Mouse (Mus musculus) embryonic facial prominence, embryonic 11.5 days (tissue): ENCODE data around the gene Lgi2. TPM values are rescaled to one million over a fixed set of nuclear protein-coding genes. Genes with fewer than 3 reads are reported as not detected.
A peak's percentile ranks its signal among the peaks of the same experiment; 100 is the strongest.

Experiments used
- ATAC-seq: fragments of 200-750 bp; cut with Nextera tagmentation; replicated peaks from 2 replicates; pipeline ENCODE4 v1.8.0; 2017; ENCODE audit warnings: low read depth; ENCODE audit not compliant: insufficient number of reproducible peaks, low FRiP score, low TSS enrichment
- DNase-seq: peaks from one replicate; pipeline ENCODE4 v3.0.0-alpha.2; 2015; ENCODE audit warnings: low spot score
- H3K27ac ChIP-seq: fragments of 300-500 bp; sonication (generic); replicated peaks from 2 replicates; pipeline ENCODE4 v1.5.1; 2014; ENCODE audit warnings: mild to moderate bottlenecking, low read depth, low read length, control low read depth
- H3K27me3 ChIP-seq: fragments of 300-500 bp; sonication (generic); 2 replicates; pipeline ENCODE4 v1.6.1; 2014; ENCODE audit warnings: mild to moderate bottlenecking, low read length, moderate library complexity, mixed read lengths; ENCODE audit not compliant: control insufficient read depth, insufficient read depth
- H3K36me3 ChIP-seq: fragments of 300-500 bp; sonication (generic); replicated peaks from 2 replicates; pipeline ENCODE4 v1.6.1; 2014; ENCODE audit warnings: low read depth, mild to moderate bottlenecking, low read length, moderate library complexity, mixed read lengths; ENCODE audit not compliant: control insufficient read depth, insufficient read depth
- H3K4me1 ChIP-seq: fragments of 300-500 bp; sonication (generic); 2 replicates; pipeline ENCODE4 v1.6.1; 2014; ENCODE audit warnings: low read length, mixed read lengths; ENCODE audit not compliant: control insufficient read depth, insufficient read depth
- H3K4me2 ChIP-seq: fragments of 300-500 bp; sonication (generic); 2 replicates; pipeline ENCODE4 v1.6.1; 2014; ENCODE audit warnings: low read depth, mild to moderate bottlenecking, control low read depth, low read length, moderate library complexity
- H3K4me3 ChIP-seq: fragments of 300-500 bp; sonication (generic); 2 replicates; pipeline ENCODE4 v1.5.1; 2014; ENCODE audit warnings: low read depth, low read length, control low read depth
- H3K9ac ChIP-seq: fragments of 300-500 bp; sonication (generic); replicated peaks from 2 replicates; pipeline ENCODE4 v1.6.1; 2014; ENCODE audit warnings: mild to moderate bottlenecking, control low read depth, low read length
- H3K9me3 ChIP-seq: fragments of 300-500 bp; sonication (generic); replicated peaks from 2 replicates; pipeline ENCODE4 v1.6.1; 2016; ENCODE audit warnings: mild to moderate bottlenecking, low read length, inconsistent platforms, mixed read lengths; ENCODE audit not compliant: control insufficient read depth
- WGBS: fragments of 180-500 bp; shearing (Covaris S2); extraction: QIAGEN DNeasy Blood & Tissue Kit; methylation state at CpG from one replicate; pipeline ENCODE4 v1.1.7; 2014; 5-methylcytosine and 5-hydroxymethylcytosine counted together
- polyA plus RNA-seq: library from polyadenylated mRNA; unstranded; fragments of >200 nt; fragmentation: Nextera tagmentation; extraction: Ambion mirVana; gene quantifications from 2 replicates; pipeline ENCODE4 v1.2.1, GENCODE M21; 2014

Lgi2 gene
- polyA plus RNA-seq, result 1.8 and 1.9 TPM in 2 replicates

GRCm38 (mm10) chr5:52565813-52566531 is at the start of gene Lgi2:
Gene Lgi2, minus strand, starts transcription at chr5:52566462.
- peak within 1 kb of the TSS; percentile 97 for H3K4me2 ChIP-seq
- H3K9me3 ChIP-seq, result no peaks in the 10 kb centered on the region; the same call in 1 of the 2 replicates
- ATAC-seq (peak; percentile 71), DNase-seq (peak; percentile 61)
- peak within 1 kb of the TSS; percentile 65 for H3K9ac ChIP-seq
- no peaks in the 10 kb centered on the region for H3K36me3 ChIP-seq
- peak within 1 kb of the TSS; percentile 62 for H3K4me3 ChIP-seq
- no peaks in the 10 kb centered on the region; the same call in 1 of the 2 replicates for H3K27me3 ChIP-seq
- under 1% methylated on average over 46 of the region's 83 CpGs for WGBS
- H3K27ac ChIP-seq, result no peak within 1 kb of the TSS
- no peaks in the 10 kb centered on the region for H3K4me1 ChIP-seq

GRCm38 (mm10) chr5:52615421-52615820 is 49.2 kb upstream of the Lgi2 start:
- H3K4me2 ChIP-seq, result no peak overlapping the region
- H3K9me3 ChIP-seq, result no peaks in the 10 kb centered on the region
- H3K4me3 ChIP-seq, result no peak overlapping the region
- no peak overlapping the region for H3K9ac ChIP-seq
- DNase-seq (no peak), ATAC-seq (no peak)
- no peaks in the 10 kb centered on the region for H3K27me3 ChIP-seq
- no peaks in the 10 kb centered on the region for H3K4me1 ChIP-seq
- H3K36me3 ChIP-seq, result no peaks in the 10 kb centered on the region
- no peak overlapping the region for H3K27ac ChIP-seq
- 66% methylated on average over 9 of the region's 9 CpGs for WGBS

GRCm38 (mm10) chr5:52614686-52615085 is 48.4 kb upstream of the Lgi2 start:
- DNase-seq (no peak), ATAC-seq (no peak)
- 78% methylated on average over 4 of the region's 4 CpGs for WGBS
- no peak overlapping the region for H3K4me2 ChIP-seq
- no peaks in the 10 kb centered on the region for H3K4me1 ChIP-seq
- no peaks in the 10 kb centered on the region for H3K27me3 ChIP-seq
- no peaks in the 10 kb centered on the region for H3K9me3 ChIP-seq
- no peak overlapping the region for H3K4me3 ChIP-seq
- no peak overlapping the region for H3K27ac ChIP-seq
- H3K9ac ChIP-seq, result no peak overlapping the region
- H3K36me3 ChIP-seq, result no peaks in the 10 kb centered on the region

GRCm38 (mm10) chr5:52612776-52613175 is 46.5 kb upstream of the Lgi2 start:
- ATAC-seq (no peak), DNase-seq (no peak)
- Histone ChIP-seq H3K4me3 (no peak overlapping the region), H3K27me3 (no peaks in the 10 kb centered on the region), H3K9ac (no peak overlapping the region), H3K4me2 (no peak overlapping the region), H3K27ac (no peak overlapping the region), H3K9me3 (no peaks in the 10 kb centered on the region), H3K36me3 (no peaks in the 10 kb centered on the region), H3K4me1 (no peaks in the 10 kb centered on the region)
- 88% methylated on average over 8 of the region's 8 CpGs for WGBS

GRCm38 (mm10) chr5:52611315-52611895 is 45.1 kb upstream of the Lgi2 start:
- no peaks in the 10 kb centered on the region for H3K4me1 ChIP-seq
- WGBS, result 78% methylated on average over 10 of the region's 10 CpGs
- no peaks in the 10 kb centered on the region for H3K36me3 ChIP-seq
- no peaks in the 10 kb centered on the region for H3K9me3 ChIP-seq
- no peaks in the 10 kb centered on the region; the same call in 1 of the 2 replicates for H3K27me3 ChIP-seq
- no peak overlapping the region for H3K9ac ChIP-seq
- ATAC-seq (no peak), DNase-seq (no peak)
- no peak overlapping the region for H3K4me2 ChIP-seq
- H3K27ac ChIP-seq, result no peak overlapping the region
- H3K4me3 ChIP-seq, result no peak overlapping the region

GRCm38 (mm10) chr5:52610306-52610705 is 44.0 kb upstream of the Lgi2 start:
- WGBS, result 58% methylated on average over 4 of the region's 4 CpGs
- no peaks in the 10 kb centered on the region; the same call in 1 of the 2 replicates for H3K27me3 ChIP-seq
- H3K4me1 ChIP-seq, result no peaks in the 10 kb centered on the region
- no peak for ATAC-seq
- H3K36me3 ChIP-seq, result no peaks in the 10 kb centered on the region
- no peak for DNase-seq
- no peak overlapping the region for H3K4me2 ChIP-seq
- no peak overlapping the region for H3K9ac ChIP-seq
- H3K4me3 ChIP-seq, result no peak overlapping the region
- no peaks in the 10 kb centered on the region for H3K9me3 ChIP-seq
- no peak overlapping the region for H3K27ac ChIP-seq

GRCm38 (mm10) chr5:52609672-52610071 is 43.4 kb upstream of the Lgi2 start:
- no peaks in the 10 kb centered on the region; the same call in 1 of the 2 replicates for H3K27me3 ChIP-seq
- ATAC-seq (no peak), DNase-seq (no peak)
- H3K36me3 ChIP-seq, result no peaks in the 10 kb centered on the region
- no peak overlapping the region for H3K27ac ChIP-seq
- H3K4me2 ChIP-seq, result no peak overlapping the region
- no peaks in the 10 kb centered on the region for H3K9me3 ChIP-seq
- no peak overlapping the region for H3K9ac ChIP-seq
- 87% methylated on average over 10 of the region's 10 CpGs for WGBS
- H3K4me1 ChIP-seq, result no peaks in the 10 kb centered on the region
- no peak overlapping the region for H3K4me3 ChIP-seq

- Histone ChIP-seq H3K4me2 (no peak overlapping the region), H3K9me3 (no peaks in the 10 kb centered on the region), H3K4me3 (no peak overlapping the region), H3K4me1 (no peaks in the 10 kb centered on the region), H3K9ac (no peak overlapping the region), H3K27ac (no peak overlapping the region), H3K36me3 (no peaks in the 10 kb centered on the region), H3K27me3 (no peaks in the 10 kb centered on the region; the same call in 1 of the 2 replicates)
- peak; percentile 46 for DNase-seq
- ATAC-seq, result 0 out of 2 replicates have a peak, but pooled peaks have one; percentile 37
- 26% methylated on average over 6 of the region's 6 CpGs for WGBS
Measured at GRCm38 (mm10) chr5:52604582-52605041, 38.4 kb upstream of the Lgi2 start.
